Mouse (Mus musculus) layer of hippocampus, adult 9-11 months (tissue): ENCODE results near the gene Lrch3.
"Not testable (repeated sequence)": the region's sequence is repeated elsewhere in the genome, so short reads cannot be mapped to it uniquely, and the experiment has no call there.

Experiments used
- DNase-seq: peaks from one replicate; pipeline ENCODE4 v3.0.0; 2022

Lrch3 gene

DNA sequence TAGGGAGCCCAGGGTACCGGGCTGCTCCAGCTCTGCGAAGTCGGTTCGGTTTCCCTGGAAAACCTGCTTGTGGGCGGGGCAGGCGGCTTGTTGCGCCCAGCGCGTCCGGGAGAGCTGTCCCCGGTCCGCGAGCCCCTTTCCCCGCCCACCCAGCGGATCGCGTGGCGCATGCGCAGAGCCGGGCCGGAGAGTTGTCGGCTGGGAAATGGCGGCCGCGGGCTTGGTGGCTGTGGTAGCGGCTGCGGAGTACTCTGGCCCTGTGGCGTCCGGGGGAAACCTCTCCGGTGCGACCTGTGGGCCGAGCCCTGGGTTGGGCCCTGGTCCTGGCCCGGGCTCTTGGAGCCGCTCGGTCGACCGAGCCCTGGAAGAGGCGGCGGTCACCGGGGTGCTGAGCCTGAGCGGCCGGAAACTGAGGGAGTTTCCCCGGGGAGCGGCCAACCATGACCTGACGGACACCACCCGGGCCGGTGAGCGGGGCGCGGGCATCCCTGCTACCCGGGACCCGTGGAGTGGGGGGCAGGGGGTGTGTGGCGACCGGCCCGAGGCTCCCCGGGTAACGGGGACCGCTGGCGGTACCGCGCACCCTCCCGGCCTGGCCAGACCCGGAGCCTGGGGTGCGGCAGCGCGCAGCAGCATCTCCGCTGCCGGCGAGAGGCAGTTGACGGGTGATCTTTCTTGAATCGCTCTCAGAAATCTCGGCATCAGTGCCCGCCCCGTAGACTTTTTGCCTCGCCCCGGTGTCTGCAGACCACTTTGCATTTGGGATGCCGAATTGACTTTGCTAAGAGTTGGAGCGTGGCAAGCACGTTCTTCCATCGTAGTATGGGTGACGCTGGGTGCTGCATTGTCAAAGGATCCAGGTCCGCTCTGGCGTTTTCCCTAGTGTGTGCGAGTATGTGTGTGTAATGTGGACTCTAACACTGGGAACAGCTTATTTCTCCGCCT is at the start of gene Lrch3:
Gene Lrch3 (plus strand): TSS at position 164 of the 945 bp plus-strand sequence.
- DNase-seq: peak; percentile 89

DNA sequence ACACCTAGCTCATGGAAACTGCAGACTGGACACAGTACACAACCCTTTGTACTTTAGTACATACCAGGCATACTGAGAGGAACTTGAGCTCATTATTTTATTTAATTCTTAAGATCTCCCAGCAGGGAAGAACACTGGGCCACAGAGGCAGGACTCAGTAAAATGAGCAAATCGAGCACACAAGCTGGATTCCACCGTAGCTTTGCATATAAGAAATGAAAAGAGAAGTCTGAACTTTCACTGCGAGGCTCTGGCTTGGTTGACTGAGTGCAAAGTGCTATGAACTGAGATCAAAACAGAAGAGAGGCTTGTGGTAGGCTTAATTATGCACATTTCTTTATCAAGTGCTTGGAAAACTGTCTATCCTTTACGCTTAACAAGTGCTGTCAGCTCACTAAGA is 48.5 kb upstream of the Lrch3 start:
- DNase-seq: no peak

DNA sequence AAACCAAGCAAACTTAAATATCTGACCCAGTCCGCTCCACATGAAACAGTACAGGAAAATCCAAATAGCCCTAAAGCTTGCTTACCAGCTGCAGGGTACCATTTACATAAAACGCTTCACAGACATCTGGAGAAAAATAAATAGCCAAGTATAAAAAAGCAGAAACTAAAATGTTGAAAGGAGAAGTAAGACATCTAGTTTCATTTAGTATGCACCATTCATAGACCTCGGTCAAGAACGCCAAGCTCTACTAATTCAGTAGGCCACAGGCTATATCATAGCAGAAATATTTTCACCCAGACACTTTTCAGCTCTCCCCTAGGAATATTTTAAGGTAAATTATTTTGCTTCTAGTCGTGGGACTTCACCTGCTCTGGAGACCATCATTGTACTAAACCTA is 47.2 kb upstream of the Lrch3 start:
- no peak for DNase-seq

DNA sequence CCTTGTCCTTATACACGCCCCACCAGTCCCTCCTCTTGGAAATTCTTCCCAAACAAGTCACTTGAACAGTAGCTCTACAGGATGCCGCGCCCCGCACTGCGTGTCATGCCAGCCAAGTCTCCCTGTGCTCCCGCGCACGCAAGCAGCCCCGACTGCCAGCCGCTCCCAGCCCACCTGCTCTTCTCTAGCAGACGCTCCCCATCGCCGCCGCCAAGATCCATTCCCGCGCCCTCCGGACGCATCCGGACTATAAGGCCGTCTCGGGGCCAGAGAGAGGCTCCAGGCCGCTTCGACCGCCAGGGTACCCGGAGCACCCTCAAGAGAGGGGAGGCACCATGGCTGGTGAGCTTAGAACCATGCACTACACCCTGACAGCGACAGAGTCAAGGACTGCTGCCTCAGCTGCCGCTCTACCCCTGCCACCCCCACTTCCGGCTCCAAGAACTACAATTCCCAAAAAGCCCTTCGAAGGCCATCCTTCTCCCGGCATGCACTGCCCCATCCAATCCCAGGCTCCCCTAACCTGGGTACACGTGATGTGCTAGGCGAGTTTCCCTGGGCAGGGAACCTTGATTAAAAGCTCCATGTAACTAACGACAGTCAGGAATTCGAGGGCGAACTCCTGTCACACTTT is 45.9 kb upstream of the Lrch3 start:
- DNase-seq: peak; percentile 93

DNA sequence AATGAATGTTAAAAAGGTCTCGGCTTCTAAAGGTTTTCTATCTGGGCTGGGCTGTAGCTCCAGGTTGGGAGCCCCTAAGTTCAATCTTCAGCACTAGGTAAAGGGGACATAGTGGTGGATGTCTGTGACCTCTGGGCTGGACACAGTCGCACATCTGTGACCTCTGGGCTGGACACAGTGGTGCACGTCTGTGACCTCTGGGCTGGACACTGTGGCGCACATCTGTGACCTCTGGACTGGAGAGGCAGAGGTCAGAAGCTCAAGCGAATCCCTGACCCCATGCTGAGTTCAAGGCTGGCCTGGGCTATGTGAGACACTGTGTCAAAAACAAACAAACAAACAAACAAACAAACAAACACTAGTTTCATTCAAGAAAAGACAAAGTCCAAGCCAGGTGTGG is 43.7 kb upstream of the Lrch3 start:
- DNase-seq: no peak

DNA sequence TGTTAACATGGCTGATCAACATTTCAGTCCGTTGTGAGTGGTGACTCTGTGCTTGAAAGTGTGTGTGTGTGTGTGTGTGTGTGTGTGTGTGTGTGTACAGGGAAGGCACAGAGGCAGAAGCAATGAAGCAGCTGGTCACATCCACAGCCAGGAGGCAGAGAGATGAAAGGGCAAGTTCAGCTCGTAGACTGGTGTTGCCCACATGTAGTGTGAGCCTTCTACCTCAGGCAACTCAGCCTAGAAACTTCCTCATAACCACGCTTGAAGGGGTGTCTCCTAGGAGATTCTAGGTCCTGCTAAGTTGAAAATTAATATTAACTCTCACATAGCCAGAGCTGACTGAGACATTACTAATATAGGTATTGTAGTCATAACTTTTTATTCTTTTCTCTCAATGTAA is 40.5 kb upstream of the Lrch3 start:
- no peak for DNase-seq

DNA sequence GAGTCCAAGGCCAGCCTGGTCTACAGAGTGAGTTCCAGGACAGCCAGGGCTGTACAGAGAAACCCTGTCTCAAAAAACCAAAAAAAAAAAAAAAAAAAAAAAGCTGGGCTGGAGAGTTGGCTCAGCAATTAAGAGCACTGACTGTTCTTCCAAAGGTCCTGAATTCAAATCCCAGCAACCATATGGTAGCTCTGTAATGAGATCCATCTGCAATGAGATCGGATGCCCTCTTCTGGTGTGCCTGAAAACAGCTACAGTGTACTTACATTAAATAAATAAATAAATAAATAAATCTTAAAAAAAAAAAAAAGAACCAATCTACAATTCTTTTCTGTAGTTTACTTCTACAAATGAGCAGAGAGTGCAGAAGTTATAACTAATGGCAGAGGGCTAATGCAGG is 38.6 kb upstream of the Lrch3 start:
- not testable (repeated sequence) for DNase-seq

DNA sequence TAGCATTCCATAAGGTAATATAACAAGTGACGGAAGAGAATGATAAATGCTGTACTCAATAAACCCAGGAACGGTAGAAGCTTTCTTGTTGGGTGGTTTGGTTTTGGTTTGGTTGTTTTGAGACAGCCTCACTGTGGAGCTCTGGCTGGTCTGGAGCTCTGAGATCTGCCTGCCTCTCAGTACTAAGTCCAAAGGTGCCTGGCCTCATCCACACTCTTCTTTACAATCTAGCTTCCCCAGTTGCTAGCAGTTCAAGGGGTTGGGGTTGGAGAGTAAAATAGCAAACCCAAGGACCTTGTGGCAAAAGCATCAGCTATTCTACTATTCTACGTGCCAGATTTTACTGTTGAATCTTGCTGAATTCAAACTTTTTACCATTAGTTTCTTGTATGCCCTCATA is 38.1 kb upstream of the Lrch3 start:
- DNase-seq: no peak

DNA sequence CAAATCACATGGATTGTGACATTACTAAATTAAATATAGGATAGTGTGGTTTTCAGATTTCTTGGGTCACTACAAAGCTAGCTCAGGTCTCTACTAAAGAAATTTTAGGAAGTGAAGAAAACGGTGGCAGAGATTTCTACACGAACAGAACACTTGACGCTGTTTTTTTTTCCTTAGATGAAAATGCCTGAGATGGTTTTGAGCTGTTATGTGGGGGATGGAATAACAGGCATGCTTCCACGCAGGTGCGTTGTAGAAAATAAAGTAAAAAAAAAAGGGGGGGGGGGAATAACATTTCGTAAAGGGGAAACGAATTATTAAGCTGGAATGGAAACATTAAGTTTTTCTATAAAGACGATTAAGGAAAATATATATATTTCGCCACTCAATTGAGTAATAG is 37.1 kb upstream of the Lrch3 start:
- no peak for DNase-seq

DNA sequence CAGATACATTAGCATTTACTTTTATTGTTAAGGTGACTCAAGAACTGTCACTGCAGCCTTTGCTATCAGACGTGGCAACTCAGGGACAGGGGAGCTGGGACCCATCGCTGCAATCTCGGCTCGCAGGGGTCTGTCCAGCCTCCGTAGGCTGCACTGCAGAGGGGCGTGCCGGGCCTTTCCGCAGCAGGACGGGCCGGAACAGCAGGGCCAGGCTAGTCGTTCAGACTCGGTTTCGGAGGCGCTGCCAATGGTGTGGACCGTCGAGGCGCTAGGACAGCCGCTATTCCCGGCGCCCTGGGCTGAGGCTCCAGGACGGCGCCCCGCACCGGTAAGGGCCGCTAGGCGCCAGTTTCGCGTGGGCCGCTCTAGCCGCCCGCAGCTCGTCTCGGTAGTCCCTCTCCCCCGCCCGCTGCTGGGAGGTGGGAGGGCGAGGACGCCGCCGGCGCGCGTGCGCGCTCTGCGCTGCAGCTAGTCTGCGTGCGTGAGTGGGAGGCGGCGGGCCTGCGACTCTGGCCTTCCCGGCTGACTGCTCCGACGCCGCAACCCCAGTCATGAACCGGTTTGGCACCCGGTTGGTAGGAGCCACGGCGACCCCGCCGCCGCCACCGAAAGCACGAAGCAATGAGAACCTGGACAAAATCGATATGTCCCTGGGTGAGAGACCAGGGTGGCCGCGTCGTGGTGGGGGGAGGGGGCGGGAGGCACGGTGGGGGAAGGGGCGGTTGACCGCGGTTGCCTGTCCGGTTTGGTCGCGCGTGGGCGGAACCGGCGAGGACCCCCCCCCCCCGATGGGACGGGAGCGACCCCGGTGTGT is 36.4 kb upstream of the Lrch3 start, which contains the start of the genes Fyttd1 and Rubcn:
Gene Fyttd1 (plus strand): TSS at position 158 of the 814 bp plus-strand sequence.
Gene Rubcn (minus strand): TSS at position 424 of the 814 bp plus-strand sequence.
- DNase-seq: peak; percentile 97

DNA sequence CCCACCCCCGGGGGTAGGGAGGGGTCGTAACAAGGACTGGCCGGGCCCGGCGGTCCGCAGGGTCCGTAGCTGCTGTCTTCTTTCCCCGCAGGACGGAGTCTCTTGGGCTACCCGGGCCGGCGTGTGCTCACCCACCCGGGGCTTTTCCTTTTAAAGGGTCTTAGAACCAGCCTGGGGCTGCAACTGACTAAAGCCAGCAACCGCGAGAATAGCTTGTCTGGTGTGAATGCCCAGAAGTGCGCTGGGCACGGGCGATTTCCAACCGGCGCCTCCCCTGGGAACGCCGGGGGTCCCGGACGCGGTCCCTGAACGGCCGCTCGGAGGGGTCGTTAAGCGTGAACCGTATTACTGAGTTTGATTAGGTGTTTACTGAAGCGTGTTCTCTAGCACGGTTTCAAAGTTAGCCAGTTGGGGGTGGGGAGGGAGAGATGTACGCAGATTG is 35.7 kb upstream of the Lrch3 start:
- DNase-seq: no peak

DNA sequence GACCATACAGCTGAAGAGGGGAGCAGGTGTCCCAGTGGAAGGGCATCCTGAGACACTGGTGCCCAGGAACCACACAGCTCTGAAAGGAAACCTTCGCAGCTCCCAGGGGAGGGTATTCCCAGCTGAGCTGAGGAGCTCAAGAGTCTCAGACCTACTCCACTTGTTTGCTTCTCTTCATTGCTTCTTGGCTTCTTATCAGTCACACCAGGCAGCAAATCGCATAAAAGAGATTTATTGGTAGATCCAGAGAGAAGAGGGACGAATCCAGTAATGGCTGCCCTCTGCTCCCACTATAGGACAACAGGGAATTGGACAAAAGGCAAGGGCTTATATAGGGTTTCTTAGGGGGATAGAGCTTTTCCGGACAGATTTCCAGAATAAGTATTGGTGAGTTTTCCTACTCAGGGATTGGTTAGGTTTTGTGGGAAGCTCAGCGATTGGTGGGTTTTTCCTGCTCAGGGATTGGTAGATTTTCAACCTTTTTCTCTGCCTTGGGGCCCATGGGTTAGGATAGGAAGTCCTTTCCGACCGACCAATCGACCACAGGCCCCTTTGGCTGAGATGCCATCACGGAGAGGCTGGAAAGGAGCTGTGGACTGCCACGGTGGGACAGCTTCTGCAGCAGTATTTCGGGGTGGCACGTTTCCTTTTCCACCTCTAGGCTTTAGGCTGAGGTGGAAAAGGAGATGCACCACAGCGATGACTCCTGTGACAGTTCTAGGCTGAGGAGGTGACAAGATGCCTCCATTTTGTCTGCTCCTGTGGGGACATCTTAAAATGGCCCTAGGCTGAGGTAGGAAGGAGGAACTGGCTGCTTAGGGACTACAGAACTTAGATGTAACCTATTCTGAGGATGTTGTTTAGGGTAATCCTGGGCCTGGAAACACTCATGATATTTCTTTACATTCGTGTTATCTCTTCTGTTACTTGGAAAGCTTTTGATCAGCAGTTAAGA is 34.7 kb upstream of the Lrch3 start:
- DNase-seq: no peak

DNA sequence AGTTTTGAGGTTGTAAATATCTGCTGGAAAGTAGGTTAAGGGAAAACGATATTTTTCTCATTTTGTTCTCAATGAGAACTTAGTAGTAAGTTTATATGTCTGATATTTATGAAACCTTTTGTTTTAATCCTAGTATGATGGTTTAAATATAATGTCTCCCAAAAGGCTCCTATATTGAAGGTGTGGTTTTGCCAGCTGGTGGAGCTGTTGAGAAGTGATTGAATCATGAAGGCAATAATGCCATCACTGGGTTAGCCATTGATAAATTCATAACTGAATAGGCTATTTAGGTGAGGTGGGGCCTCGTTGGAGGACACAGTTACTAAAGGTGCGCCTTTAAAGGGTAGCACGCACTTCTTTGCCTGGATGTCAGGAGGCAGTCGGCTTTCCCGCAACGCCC is 32.4 kb upstream of the Lrch3 start:
- DNase-seq: no peak

DNA sequence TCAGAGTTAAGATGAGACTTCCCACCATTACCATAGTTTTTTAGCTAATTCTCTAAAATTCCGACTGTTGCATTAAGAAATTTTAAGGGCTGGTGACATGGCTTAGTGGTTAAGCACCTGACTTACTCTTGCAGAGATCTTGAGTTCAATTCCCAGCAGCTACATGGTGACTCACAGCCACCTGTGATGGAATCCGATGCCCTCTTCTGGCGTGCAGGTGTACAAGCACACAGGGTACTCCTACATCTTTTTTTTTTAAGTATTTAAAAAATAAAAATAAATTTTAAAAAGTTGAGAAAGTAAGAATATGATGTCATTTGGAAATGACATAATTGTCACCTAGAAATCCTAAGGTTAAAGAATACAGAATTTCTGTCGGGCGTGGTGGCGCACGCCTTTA is 25.9 kb upstream of the Lrch3 start:
- DNase-seq: no peak

DNA sequence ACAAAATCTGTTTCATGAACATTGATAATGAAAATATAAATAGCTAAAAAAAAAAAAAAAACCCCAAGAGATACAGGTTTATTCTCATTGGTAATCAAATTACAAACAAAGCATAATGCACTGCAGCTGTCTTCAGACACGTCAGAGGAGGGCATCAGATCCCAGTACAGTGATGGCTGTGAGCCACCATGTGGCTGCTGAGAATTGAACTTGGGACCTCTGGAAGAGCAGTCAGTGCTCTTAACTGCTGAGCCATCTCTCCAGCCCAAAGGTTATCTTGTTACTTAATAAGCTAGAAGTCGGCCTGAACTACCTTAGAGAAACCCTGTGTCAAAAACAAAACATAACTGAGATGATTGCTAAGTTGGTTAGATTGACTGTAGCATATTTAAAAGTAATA is 24.0 kb upstream of the Lrch3 start:
- no peak for DNase-seq

DNA sequence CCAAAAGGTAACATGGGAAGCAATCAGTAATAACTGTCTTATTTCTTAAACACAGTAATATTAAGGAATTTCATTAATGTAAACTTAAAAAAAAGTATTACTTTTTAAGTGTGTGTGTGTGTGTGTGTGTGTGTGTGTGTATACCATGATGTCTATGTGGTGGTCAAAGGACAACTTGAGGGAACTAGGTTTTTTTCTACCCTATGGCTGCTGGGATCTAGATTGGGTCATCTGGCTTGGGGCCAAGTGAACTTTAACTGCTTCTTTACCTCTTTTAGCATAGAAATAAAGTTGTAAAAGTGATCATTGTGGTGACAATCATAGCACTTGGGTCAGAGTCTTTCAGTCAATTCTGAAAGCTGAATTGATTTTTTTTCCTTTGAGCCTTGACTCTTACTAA is 17.8 kb upstream of the Lrch3 start:
- no peak for DNase-seq

DNA sequence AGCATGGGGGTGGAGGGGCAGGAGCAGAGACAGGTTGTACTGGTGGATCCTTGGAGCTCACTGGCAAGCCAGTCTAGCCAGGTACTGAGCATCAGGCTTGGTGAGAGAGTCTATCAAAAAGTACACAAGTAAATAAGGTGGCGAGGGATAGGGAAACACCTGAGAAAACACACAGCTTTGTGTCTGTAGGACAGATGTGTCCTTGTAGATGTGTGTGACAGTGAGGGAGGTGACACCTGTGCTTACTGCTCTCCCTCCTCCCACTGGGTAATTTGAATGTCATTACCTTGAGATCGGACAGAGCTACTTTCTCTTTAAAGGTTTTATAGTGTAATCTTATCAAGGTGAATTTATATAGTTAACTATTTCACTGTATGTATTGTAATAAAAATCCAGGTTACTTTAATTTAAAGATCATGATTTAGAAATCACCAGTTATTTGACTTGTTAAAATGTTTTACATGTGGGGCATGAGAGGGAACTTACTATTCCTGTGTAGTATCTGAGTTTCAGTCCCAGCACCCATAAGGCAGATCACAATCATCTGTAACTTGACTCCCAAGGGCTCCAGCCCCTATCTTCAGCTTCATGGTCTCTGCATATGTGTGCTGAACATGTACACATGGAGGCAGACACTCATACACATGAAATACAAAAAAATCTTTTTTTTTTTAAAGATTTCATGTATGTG is 12.4 kb upstream of the Lrch3 start:
- DNase-seq: no peak

DNA sequence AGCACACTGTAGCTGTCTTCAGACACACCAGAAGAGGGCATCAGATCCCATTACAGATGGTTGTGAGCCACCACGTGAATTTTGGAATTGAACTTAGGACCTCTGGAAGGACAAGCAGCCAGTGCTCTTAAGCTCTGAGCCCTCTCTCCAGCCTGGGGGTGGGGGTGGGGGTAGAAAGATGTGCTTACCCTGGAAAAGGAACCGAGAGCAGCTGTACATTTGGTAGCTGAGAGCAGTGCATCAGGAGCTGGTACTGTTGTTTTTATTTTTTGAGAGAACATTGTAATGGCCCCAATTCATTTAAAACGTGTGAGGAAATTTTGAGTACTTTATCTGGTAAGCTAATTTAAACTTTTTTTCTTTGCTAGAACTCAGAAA is 11.9 kb upstream of the Lrch3 start:
- no peak for DNase-seq

DNA sequence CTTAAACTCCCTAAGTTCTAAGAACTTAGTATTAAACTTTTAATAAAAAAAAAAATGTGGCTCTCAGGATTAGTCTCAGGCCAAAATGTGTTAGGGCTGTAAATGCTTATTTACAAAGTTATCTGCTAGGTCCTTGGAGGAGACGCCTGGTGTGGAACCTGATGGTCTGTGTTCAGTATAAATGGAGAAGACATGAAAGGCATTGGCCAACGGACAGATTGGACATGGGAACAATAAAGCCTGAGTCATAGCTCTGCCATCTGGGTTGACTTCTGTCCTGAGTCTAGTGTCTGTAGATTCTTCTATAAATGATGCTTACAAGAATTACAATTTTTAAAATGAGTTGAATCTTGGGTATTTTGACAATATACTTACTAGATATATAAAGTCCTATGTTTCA is 7.7 kb upstream of the Lrch3 start:
- DNase-seq: no peak

DNA sequence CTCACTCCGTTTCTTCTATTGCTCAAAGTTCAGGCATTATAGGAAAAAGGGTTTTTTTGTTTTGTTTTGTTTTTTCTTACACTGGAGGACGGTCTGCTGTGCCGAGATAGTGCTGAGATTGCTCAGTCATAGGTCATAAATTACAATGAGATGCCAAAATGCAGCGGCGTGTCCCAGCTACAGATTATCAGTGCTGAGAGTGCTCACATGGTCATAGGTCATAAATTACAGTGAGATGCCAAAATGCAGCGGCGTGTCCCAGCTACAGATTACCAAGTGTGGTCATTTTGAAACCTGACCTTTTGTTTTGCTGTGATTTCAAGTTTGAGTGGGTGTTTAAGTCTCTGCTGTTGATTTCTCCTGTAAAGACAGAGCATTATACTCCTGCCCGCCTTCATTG is 7.2 kb upstream of the Lrch3 start:
- no peak for DNase-seq

DNA sequence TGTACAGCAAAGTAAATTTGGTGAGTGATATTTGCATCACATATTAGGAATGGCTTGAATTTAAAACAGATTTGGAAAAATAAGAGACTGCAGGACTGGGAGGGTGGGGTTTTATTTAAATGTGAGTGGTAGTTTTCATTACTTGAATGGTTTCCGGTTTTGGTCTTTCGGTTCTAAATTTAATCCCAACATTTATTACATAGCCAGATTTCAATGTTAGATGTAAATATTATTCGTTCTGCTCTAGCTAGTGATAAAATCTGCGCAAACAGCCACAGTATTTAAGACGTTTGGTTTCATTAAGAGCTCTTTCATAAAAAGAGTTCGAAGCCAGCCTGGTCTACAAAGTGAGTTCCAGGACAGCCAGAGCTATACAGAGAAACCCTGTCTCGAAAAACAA is 688 bp upstream of the Lrch3 start:
- no peak for DNase-seq
